Mouse (Mus musculus) small intestine, adult 2 months (tissue): ENCODE measurements around the gene Gzmb.

Experiments used
- CTCF ChIP-seq: fragments of 200-500 bp; IDR thresholded peaks from 2 replicates; pipeline ENCODE4 v1.5.1; 2012; ENCODE audit warnings: low read depth, mild to moderate bottlenecking, control low read depth, inconsistent platforms, low read length, moderate library complexity, mixed read lengths; ENCODE audit not compliant: insufficient replicate concordance, insufficient read length; ENCODE audit errors: extremely low read depth
- POLR2A ChIP-seq: fragments of 200-500 bp; IDR thresholded peaks from 2 replicates; pipeline ENCODE4 v1.6.1; 2012; ENCODE audit warnings: low read depth, mild to moderate bottlenecking, control low read depth, inconsistent platforms, low read length, moderate library complexity

- TF ChIP-seq CTCF = no peak
- TF ChIP-seq POLR2A = no peak
Observed at GRCm38 (mm10) chr14:56287806-56288205, 25.7 kb upstream of the Gzmb start.
